In the genomic region with DNA sequence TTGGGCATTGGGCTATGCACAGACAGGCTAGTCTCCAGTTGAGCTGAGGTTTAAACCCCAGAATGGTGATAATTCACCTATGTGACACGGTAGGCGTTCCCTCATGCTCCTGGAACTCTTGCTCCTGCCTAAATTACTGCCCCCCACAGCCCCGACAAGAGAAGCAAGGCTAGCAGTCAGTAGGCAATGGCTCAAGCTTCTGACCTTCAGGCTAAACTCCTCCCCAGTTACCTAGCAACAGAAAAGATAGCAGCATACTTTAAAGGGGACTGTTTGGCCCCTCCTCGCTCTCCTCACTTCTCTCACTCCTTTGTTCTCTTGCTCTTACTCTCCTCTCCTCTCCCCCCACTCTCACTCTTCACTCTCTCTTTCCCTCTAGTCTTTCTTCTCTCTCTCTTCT, we compare ENCODE assay signal across 33 mouse cellular contexts. TPM values are rescaled to one million over a fixed set of nuclear protein-coding genes. Genes with fewer than 3 reads are reported as not detected.
"Had no signal": no experiment of that assay in that cellular context is flagged by ENCODE, and none has a peak within 500 bp of the region (broad histone marks: within the 10 kb centered on the region; RNA-seq: fewer than 3 reads in every experiment).

No protein-coding gene starts in this region.

- H3K27me3 ChIP-seq: heart, embryonic 13.5 days; heart, embryonic 15.5 days; hindbrain, embryonic 13.5 days; hindbrain, embryonic 15.5 days; kidney, embryonic 15.5 days; limb, embryonic 13.5 days; limb, embryonic 15.5 days; liver, embryonic 12.5 days had no signal

- H3K4me2 ChIP-seq: heart, embryonic 13.5 days; heart, embryonic 15.5 days; hindbrain, embryonic 13.5 days; hindbrain, embryonic 15.5 days; kidney, embryonic 15.5 days; limb, embryonic 13.5 days; limb, embryonic 15.5 days; liver, embryonic 12.5 days had no signal

- H3K4me3 ChIP-seq: heart, adult 2 months; heart, embryonic 13.5 days; heart, embryonic 15.5 days; hindbrain, embryonic 13.5 days; hindbrain, embryonic 15.5 days; kidney, embryonic 15.5 days; limb, embryonic 13.5 days; limb, embryonic 15.5 days; liver, embryonic 12.5 days had no signal

- ATAC-seq: hindbrain, postnatal 0 days; intestine, embryonic 16.5 days; liver, embryonic 12.5 days had no signal

- H3K4me1 ChIP-seq: hindbrain, embryonic 13.5 days; hindbrain, embryonic 15.5 days; limb, embryonic 13.5 days had no signal

- H3K9me3 ChIP-seq: heart, embryonic 13.5 days; heart, embryonic 15.5 days; hindbrain, embryonic 13.5 days; hindbrain, embryonic 15.5 days; kidney, embryonic 15.5 days; limb, embryonic 13.5 days; limb, embryonic 15.5 days; liver, embryonic 12.5 days had no signal

- H3K9ac ChIP-seq: heart, embryonic 13.5 days; heart, embryonic 15.5 days; hindbrain, embryonic 13.5 days; hindbrain, embryonic 15.5 days; kidney, embryonic 15.5 days; limb, embryonic 13.5 days; limb, embryonic 15.5 days; liver, embryonic 12.5 days; liver, embryonic 14.5 days had no signal

- H3K36me3 ChIP-seq: heart, embryonic 13.5 days; heart, embryonic 15.5 days; hindbrain, embryonic 13.5 days; hindbrain, embryonic 15.5 days; kidney, embryonic 15.5 days; limb, embryonic 13.5 days; limb, embryonic 15.5 days; liver, embryonic 12.5 days had no signal

- H3K27ac ChIP-seq: heart, adult 2 months; heart, embryonic 13.5 days; heart, embryonic 15.5 days; hindbrain, embryonic 13.5 days; hindbrain, embryonic 15.5 days; hindbrain, postnatal 0 days; kidney, embryonic 15.5 days; kidney, postnatal 0 days; limb, embryonic 13.5 days; limb, embryonic 15.5 days; liver, embryonic 12.5 days; liver, embryonic 14.5 days had no signal

- DNase-seq: gastrocnemius, postnatal 14 days; gastrocnemius, postnatal 36 days; heart, adult 11 months; heart, adult 2 months; heart, postnatal 14 days; heart, postnatal 36 days; kidney, adult 11 months; kidney, adult 2 months; kidney, adult 9 months; kidney, postnatal 14 days; kidney, postnatal 36 days; layer of hippocampus, adult 9-11 months; layer of hippocampus, postnatal 36 days; left cerebral cortex, postnatal 4 days had no signal

RNA-seq across cellular contexts. Expression of a gene that starts 22.3 kb away (rescaled TPM):
- total RNA-seq: gastrocnemius, adult 18-20 months; gastrocnemius, adult 8-10 months; gastrocnemius, postnatal 14 days; gastrocnemius, postnatal 36 days; heart, adult 2 months; heart, postnatal 36 days; hematopoietic stem cell, adult 5-6 weeks; liver, adult 2 months had no signal
- polyA plus RNA-seq: heart, postnatal 0 days; liver, adult 2 months; liver, embryonic 14.5 days; liver, embryonic 16.5 days had no signal

RNA-seq across cellular contexts. Expression of a gene that starts 25.8 kb away (rescaled TPM):
- total RNA-seq: gastrocnemius, adult 18-20 months; gastrocnemius, adult 8-10 months; gastrocnemius, postnatal 36 days; hematopoietic stem cell, adult 5-6 weeks; liver, adult 2 months had no signal
- polyA plus RNA-seq: heart, adult 2 months; large intestine, adult 2 months; liver, adult 2 months had no signal

RNA-seq across cellular contexts. Expression of a gene that starts 48.5 kb away (rescaled TPM):
- total RNA-seq: gastrocnemius, adult 18-20 months; gastrocnemius, adult 8-10 months; liver, adult 2 months had no signal
